Mouse (Mus musculus): ENCODE data around the gene Hist1h4h.

DNA sequence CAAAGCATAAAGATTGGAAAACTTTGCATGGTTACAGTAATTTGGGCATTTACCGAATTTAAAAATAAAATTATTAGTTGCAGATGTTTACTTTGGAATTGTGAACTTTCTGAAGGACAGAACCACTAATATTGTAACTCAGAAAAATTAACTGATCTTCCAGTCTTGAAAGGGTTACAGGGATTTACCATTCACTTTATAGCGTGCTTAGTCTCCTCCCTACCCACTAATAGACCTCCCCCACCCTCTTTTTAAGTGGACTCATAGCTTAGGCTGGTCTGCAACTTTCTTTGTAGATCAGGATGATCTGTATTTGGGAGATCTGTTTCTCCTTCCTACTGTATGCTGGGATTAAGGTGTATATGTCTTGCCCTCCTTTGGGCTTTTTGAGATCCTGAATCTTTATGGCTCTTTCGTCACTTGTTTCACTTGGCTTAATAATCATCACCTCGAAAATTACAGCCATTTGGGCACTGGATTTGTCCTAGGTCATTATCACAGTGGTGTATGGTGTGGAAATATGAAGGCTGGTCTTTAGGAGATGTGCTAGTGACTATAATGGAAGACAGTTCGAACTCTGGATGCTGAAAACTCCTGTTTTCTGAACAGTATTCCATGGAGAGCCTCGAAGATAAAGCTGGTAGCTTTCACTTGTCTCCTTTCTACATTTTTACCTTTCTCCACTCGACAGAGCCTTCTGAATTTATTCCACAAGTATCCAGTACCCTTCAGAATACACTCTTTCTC lies 5.4 kb downstream of the Hist1h4h start:
- TF ChIP-seq POLR2A (IDR thresholded peaks at IDR 0.05; ENCODE audit: insufficient read depth, low read length) = no peak
- TF ChIP-seq CTCF (IDR thresholded peaks at IDR 0.05; ENCODE audit: low read depth, low read length) = no peak
- no peak for TF ChIP-seq EP300 (IDR thresholded peaks at IDR 0.05; ENCODE audit: insufficient read depth, low read depth, low read length)
